Mouse (Mus musculus): Measurements from ENCODE around the gene Srsf7. TPM values are rescaled to one million over a fixed set of nuclear protein-coding genes. Genes with fewer than 3 reads are reported as not detected.
A peak's percentile ranks its signal among the peaks of the same experiment; 100 is the strongest.
"Not testable (repeated sequence)": the region's sequence is repeated elsewhere in the genome, so short reads cannot be mapped to it uniquely, and the experiment has no call there.

Srsf7 gene
- polyA plus RNA-seq, 1 experiment from 2014 or later = 597 TPM

DNA sequence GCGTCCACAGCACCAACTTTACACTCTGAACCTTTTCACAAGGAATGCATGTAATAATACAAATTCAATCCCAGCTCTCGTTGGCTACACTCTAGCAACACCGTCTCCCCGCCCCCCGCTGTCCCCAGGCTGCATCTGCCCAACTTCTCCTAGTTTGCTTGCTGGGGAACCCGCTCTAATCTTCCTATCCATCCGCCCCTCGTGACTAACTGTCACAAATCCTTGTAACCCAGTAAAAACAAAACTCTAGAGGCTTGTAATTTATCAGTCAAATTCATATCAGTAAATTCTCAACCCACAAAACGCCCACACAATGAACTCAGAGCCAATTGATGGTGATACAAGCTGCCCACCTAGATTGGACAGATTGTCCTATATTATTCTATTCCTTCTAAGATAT, 14.1 kb upstream of the Srsf7 start:
- H3K4me1 ChIP-seq (ENCODE audit: control insufficient read depth, insufficient read depth, low read length) = no peaks in the 10 kb centered on the region
- no peaks in the 10 kb centered on the region for H3K27me3 ChIP-seq (ENCODE audit: control insufficient read depth, insufficient read depth, low read length)
- H3K4me2 ChIP-seq (replicated peaks; ENCODE audit: low read depth, low read length) = no peak overlapping the region
- ATAC-seq (ENCODE audit: insufficient number of reproducible peaks, insufficient read depth, low FRiP score, low read depth) = no peak
- no peak overlapping the region for H3K4me3 ChIP-seq (ENCODE audit: low read depth, low read length)
- no peak overlapping the region for H3K27ac ChIP-seq (ENCODE audit: low read length)
- 64% methylated on average over 9 of the region's 9 CpGs for WGBS
- no peaks in the 10 kb centered on the region for H3K9me3 ChIP-seq (ENCODE audit: control insufficient read depth, low read depth, low read length)
- H3K9ac ChIP-seq (replicated peaks; ENCODE audit: low read depth, low read length) = no peak overlapping the region
- no peaks in the 10 kb centered on the region for H3K36me3 ChIP-seq (ENCODE audit: control insufficient read depth, insufficient read depth, low read length)

DNA sequence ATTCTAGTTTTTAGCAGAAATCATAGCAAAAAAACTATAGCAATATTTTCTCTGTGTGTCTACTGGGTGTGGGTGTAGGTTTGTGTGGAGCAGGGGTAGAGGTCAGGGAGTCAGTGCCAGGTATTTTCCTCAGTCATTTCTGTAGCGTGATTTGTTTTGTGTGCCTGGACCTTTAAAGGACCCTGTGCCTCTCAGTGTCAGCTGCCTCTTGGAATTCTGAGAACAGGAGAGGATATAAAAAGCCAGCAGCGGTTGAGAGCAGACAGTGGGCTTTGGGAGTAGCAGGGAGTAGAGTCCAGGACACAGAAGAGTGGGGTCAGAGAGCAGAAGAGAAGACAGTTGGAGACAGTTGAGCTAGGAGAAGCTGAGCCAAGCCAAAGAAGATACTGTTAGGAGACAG, 13.0 kb upstream of the Srsf7 start:
- no peaks in the 10 kb centered on the region for H3K27me3 ChIP-seq (ENCODE audit: control insufficient read depth, insufficient read depth, low read length)
- no peak for ATAC-seq (ENCODE audit: insufficient number of reproducible peaks, insufficient read depth, low FRiP score, low read depth)
- H3K4me2 ChIP-seq (replicated peaks; ENCODE audit: low read depth, low read length) = no peak overlapping the region
- no peak overlapping the region for H3K9ac ChIP-seq (replicated peaks; ENCODE audit: low read depth, low read length)
- 62% methylated on average over 2 of the region's 2 CpGs for WGBS
- H3K9me3 ChIP-seq (ENCODE audit: control insufficient read depth, low read depth, low read length) = no peaks in the 10 kb centered on the region
- H3K27ac ChIP-seq (ENCODE audit: low read length) = no peak overlapping the region
- no peak overlapping the region for H3K4me3 ChIP-seq (ENCODE audit: low read depth, low read length)
- H3K36me3 ChIP-seq (ENCODE audit: control insufficient read depth, insufficient read depth, low read length) = no peaks in the 10 kb centered on the region
- no peaks in the 10 kb centered on the region for H3K4me1 ChIP-seq (ENCODE audit: control insufficient read depth, insufficient read depth, low read length)

DNA sequence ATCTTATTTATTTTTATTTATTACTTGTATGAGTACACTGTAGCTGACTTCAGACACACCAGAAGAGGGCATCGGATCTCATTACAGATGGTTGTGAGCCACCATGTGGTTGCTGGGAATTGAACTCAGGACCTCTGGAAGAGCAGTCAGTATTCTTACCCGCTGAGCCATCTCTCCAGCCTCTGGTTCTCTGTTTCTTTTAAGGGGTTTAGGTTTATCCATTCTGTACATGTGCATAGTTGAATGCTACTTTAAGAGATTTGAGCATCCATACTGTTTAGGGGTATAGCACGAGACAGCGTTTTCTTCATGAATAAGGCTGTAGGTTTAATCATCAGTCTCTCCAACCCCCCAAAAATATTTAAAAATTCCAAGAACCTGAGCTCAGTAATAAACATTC, 6.9 kb upstream of the Srsf7 start:
- WGBS = 93% methylated on average over 4 of the region's 4 CpGs
- H3K9ac ChIP-seq (replicated peaks; ENCODE audit: low read depth, low read length); H3K9me3 ChIP-seq (ENCODE audit: control insufficient read depth, low read depth, low read length); H3K27ac ChIP-seq (ENCODE audit: low read length); H3K4me2 ChIP-seq (replicated peaks; ENCODE audit: low read depth, low read length); H3K36me3 ChIP-seq (ENCODE audit: control insufficient read depth, insufficient read depth, low read length); H3K27me3 ChIP-seq (ENCODE audit: control insufficient read depth, insufficient read depth, low read length); ATAC-seq (ENCODE audit: insufficient number of reproducible peaks, insufficient read depth, low FRiP score, low read depth); H3K4me3 ChIP-seq (ENCODE audit: low read depth, low read length); H3K4me1 ChIP-seq (ENCODE audit: control insufficient read depth, insufficient read depth, low read length): not testable (repeated sequence)

DNA sequence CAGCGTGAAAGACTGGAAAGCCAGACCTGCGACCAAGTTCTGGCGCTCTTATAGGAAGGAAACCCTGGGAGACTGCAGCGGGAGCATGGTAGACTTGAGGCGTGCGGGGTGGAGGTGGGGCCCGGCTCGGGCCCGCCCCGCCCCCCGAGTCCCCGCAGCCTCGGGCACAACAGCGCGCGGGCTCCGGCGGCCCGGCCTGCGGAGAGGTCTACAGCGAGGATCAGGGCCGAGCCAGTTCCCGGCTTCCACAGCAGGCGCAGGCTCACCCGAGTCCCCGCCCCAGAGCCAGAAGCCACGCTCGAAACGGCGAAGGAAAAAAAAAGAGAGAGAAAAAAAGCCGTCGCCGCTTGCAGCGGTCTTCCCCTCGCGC, 821 bp downstream of the Srsf7 start:
- WGBS = under 1% methylated on average over 36 of the region's 36 CpGs
- Histone ChIP-seq H3K4me1 (ENCODE audit: control insufficient read depth, insufficient read depth, low read length) (no peaks in the 10 kb centered on the region), H3K36me3 (ENCODE audit: control insufficient read depth, insufficient read depth, low read length) (peaks cover 33% of the 10 kb centered on the region), H3K27ac (ENCODE audit: low read length) (peak overlapping the region; percentile 99), H3K4me3 (ENCODE audit: low read depth, low read length) (peak overlapping the region; percentile 98), H3K9ac (replicated peaks; ENCODE audit: low read depth, low read length) (peak overlapping the region; percentile 98), H3K9me3 (ENCODE audit: control insufficient read depth, low read depth, low read length) (no peaks in the 10 kb centered on the region), H3K27me3 (ENCODE audit: control insufficient read depth, insufficient read depth, low read length) (no peaks in the 10 kb centered on the region), H3K4me2 (replicated peaks; ENCODE audit: low read depth, low read length) (peak overlapping the region; percentile 66)
- peak; percentile 66 for ATAC-seq (ENCODE audit: insufficient number of reproducible peaks, insufficient read depth, low FRiP score, low read depth)

DNA sequence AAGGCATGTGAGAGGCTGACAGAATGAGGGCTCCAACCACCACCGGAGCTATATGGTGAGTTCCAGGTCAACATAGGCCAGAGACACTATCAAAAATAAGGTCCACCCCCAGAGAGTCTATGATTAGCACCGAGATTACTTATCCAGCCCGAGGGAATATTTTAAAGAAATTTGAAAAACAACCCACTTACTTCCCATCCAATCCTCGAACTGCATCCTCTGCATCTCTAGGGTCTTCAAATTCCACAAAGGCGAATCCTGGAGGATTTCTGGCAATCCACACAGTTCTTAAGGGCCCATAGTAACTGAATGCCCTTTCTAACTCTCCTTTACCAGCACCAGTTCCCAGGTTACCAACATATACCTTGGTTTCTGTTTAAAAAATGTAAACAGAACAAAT, 1.4 kb downstream of the Srsf7 start:
- peak overlapping the region; percentile 98 for H3K9ac ChIP-seq (replicated peaks; ENCODE audit: low read depth, low read length)
- H3K9me3 ChIP-seq (ENCODE audit: control insufficient read depth, low read depth, low read length) = no peaks in the 10 kb centered on the region
- no peaks in the 10 kb centered on the region for H3K4me1 ChIP-seq (ENCODE audit: control insufficient read depth, insufficient read depth, low read length)
- ATAC-seq (ENCODE audit: insufficient number of reproducible peaks, insufficient read depth, low FRiP score, low read depth) = no peak
- H3K27ac ChIP-seq (ENCODE audit: low read length) = no peak overlapping the region
- 13% methylated on average over 5 of the region's 5 CpGs for WGBS
- H3K4me3 ChIP-seq (ENCODE audit: low read depth, low read length) = peak overlapping the region; percentile 98
- no peaks in the 10 kb centered on the region for H3K27me3 ChIP-seq (ENCODE audit: control insufficient read depth, insufficient read depth, low read length)
- peaks cover 37% of the 10 kb centered on the region for H3K36me3 ChIP-seq (ENCODE audit: control insufficient read depth, insufficient read depth, low read length)
- peak overlapping the region; percentile 66 for H3K4me2 ChIP-seq (replicated peaks; ENCODE audit: low read depth, low read length)

DNA sequence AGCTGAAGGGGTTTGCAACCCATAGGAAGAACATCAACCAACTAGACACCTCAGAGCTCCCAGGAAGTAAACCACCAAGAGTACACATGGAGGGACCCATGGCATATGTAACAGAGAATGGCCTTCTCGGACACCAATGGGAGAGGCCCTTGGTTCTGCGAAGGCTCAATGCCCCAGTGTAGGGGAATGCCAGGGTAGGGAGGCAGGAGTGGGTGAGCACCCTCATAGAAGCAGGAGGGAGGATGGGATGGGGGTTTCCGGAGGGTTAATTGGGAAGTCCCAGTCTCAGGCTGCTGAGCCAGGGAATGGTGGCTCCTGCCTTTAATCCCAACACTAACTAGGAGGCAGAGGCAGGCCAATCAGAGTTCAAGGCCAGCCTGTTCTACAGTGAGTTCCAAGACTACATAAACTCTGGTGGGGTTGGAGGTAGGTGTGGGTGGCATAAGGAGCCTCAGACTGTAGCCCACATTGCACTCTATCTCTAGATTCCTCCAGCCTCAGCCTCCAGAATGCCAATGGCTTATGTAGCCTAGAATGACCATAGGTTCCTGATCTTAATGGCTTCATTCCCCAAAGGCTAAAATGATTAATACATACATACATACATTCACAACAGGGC, 7.8 kb downstream of the Srsf7 start:
- Histone ChIP-seq H3K9ac (replicated peaks; ENCODE audit: low read depth, low read length) (no peak overlapping the region), H3K4me2 (replicated peaks; ENCODE audit: low read depth, low read length) (no peak overlapping the region), H3K9me3 (ENCODE audit: control insufficient read depth, low read depth, low read length) (no peaks in the 10 kb centered on the region), H3K27ac (ENCODE audit: low read length) (no peak overlapping the region), H3K4me3 (ENCODE audit: low read depth, low read length) (no peak overlapping the region), H3K36me3 (ENCODE audit: control insufficient read depth, insufficient read depth, low read length) (peaks cover 57% of the 10 kb centered on the region), H3K4me1 (ENCODE audit: control insufficient read depth, insufficient read depth, low read length) (no peaks in the 10 kb centered on the region), H3K27me3 (ENCODE audit: control insufficient read depth, insufficient read depth, low read length) (no peaks in the 10 kb centered on the region)
- 86% methylated on average over 3 of the region's 3 CpGs for WGBS
- 0 out of 2 replicates have a peak, but pooled peaks have one; percentile 10 for ATAC-seq (ENCODE audit: insufficient number of reproducible peaks, insufficient read depth, low FRiP score, low read depth)

DNA sequence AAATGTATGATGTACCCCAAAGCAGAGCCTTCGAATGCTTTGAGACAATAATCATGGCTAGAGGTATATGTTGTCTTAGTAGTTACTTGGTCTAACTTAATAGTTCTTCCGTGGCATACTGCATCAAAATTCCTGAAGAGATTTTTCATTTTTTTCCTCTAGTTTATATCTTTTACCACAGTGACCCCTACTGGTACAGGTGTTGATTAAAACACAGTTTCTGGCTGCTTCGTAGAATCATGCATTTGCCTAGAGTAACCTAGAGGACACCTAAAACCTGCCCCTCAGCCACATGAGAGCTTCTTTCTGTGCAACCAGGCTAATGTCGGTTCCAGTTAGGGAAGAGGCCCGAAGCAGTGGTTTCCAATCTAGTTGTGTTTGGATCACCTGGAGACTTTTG, 14.0 kb downstream of the Srsf7 start:
- peaks cover 13% of the 10 kb centered on the region for H3K36me3 ChIP-seq (ENCODE audit: control insufficient read depth, insufficient read depth, low read length)
- ATAC-seq (ENCODE audit: insufficient number of reproducible peaks, insufficient read depth, low FRiP score, low read depth) = no peak
- H3K4me1 ChIP-seq (ENCODE audit: control insufficient read depth, insufficient read depth, low read length) = no peaks in the 10 kb centered on the region
- no peak overlapping the region for H3K27ac ChIP-seq (ENCODE audit: low read length)
- no peaks in the 10 kb centered on the region for H3K9me3 ChIP-seq (ENCODE audit: control insufficient read depth, low read depth, low read length)
- 64% methylated on average over 5 of the region's 5 CpGs for WGBS
- H3K9ac ChIP-seq (replicated peaks; ENCODE audit: low read depth, low read length) = no peak overlapping the region
- H3K4me2 ChIP-seq (replicated peaks; ENCODE audit: low read depth, low read length) = no peak overlapping the region
- no peak overlapping the region for H3K4me3 ChIP-seq (ENCODE audit: low read depth, low read length)
- no peaks in the 10 kb centered on the region for H3K27me3 ChIP-seq (ENCODE audit: control insufficient read depth, insufficient read depth, low read length)

DNA sequence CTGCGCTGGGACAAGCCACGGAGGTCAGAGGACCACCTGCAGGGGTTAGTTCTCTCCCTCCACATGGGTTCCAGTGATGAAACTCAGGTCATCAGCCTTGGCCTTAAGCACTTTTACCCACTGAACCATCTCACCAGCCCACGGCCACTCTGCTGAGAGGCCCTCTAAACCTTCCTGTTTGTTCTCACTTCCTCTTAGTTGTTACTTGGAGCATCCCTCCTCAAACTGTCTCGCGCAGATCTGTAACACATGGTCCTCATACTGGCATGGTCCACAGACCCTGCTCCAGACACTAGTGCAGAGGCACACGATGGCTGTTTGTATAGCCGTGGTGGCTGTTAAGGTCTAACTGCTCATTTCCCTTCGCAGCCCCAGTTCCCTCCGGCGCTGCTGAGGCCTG, 23.5 kb downstream of the Srsf7 start:
- H3K4me2 ChIP-seq (replicated peaks; ENCODE audit: low read depth, low read length) = no peak overlapping the region
- no peak for ATAC-seq (ENCODE audit: insufficient number of reproducible peaks, insufficient read depth, low FRiP score, low read depth)
- H3K9ac ChIP-seq (replicated peaks; ENCODE audit: low read depth, low read length) = no peak overlapping the region
- H3K27me3 ChIP-seq (ENCODE audit: control insufficient read depth, insufficient read depth, low read length) = no peaks in the 10 kb centered on the region
- no peaks in the 10 kb centered on the region for H3K36me3 ChIP-seq (ENCODE audit: control insufficient read depth, insufficient read depth, low read length)
- no peaks in the 10 kb centered on the region for H3K4me1 ChIP-seq (ENCODE audit: control insufficient read depth, insufficient read depth, low read length)
- WGBS = 84% methylated on average over 9 of the region's 10 CpGs
- no peak overlapping the region for H3K4me3 ChIP-seq (ENCODE audit: low read depth, low read length)
- H3K27ac ChIP-seq (ENCODE audit: low read length) = no peak overlapping the region
- no peaks in the 10 kb centered on the region for H3K9me3 ChIP-seq (ENCODE audit: control insufficient read depth, low read depth, low read length)

DNA sequence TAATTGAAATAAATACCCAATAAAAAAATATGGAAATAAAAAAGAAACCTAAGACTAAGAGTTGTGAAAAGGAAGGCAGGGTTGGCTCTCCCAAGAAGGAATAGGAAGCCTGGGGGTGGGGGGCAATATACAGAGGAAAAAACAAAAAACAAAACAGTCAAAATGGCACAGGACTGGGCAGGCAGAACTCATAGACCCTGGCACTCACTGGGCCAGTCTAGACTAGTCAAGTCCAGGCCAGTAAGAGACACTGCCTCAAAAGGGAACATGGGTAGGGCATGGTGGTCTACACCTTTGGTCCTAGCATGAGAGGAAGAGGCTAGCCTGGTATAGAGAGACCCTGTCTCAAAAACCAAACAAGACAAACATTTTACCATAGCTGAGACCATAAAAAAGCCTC, 26.6 kb downstream of the Srsf7 start:
- Histone ChIP-seq H3K9ac (replicated peaks; ENCODE audit: low read depth, low read length) (no peak overlapping the region), H3K4me1 (ENCODE audit: control insufficient read depth, insufficient read depth, low read length) (no peaks in the 10 kb centered on the region), H3K9me3 (ENCODE audit: control insufficient read depth, low read depth, low read length) (no peaks in the 10 kb centered on the region), H3K4me2 (replicated peaks; ENCODE audit: low read depth, low read length) (no peak overlapping the region), H3K4me3 (ENCODE audit: low read depth, low read length) (no peak overlapping the region), H3K36me3 (ENCODE audit: control insufficient read depth, insufficient read depth, low read length) (no peaks in the 10 kb centered on the region), H3K27me3 (ENCODE audit: control insufficient read depth, insufficient read depth, low read length) (no peaks in the 10 kb centered on the region), H3K27ac (ENCODE audit: low read length) (no peak overlapping the region)
- ATAC-seq (ENCODE audit: insufficient number of reproducible peaks, insufficient read depth, low FRiP score, low read depth) = no peak

Measured in stomach, embryonic 14.5 days (tissue).